Mouse (Mus musculus) erythroblast, embryonic 14.5 days (primary cell): ENCODE results near the gene Tchh.

Source experiments
- GATA1 ChIP-seq: IDR thresholded peaks from 2 replicates; pipeline ENCODE4 v1.6.1; 2012; ENCODE audit warnings: low read length, inconsistent platforms, mixed read lengths
- TAL1 ChIP-seq: IDR thresholded peaks from 3 replicates; pipeline ENCODE4 v1.6.1; 2012; ENCODE audit warnings: low read length, inconsistent platforms, mixed read lengths

- TF ChIP-seq GATA1 = no peak
- no peak for TF ChIP-seq TAL1
These were observed 46.4 kb downstream of the Tchh start for GRCm38 (mm10) chr3:93488541-93488940.
